Mouse (Mus musculus) heart, adult 2 months (tissue): ENCODE measurements around the gene 4921507P07Rik.

ENCODE experiments used
- CTCF ChIP-seq: fragments of 200-600 bp; IDR thresholded peaks from 2 replicates; pipeline ENCODE4 v1.8.1; 2022; ENCODE audit warnings: antibody characterized with exemption, mild to moderate bottlenecking, moderate library complexity
- POLR2A ChIP-seq: fragments of 200-500 bp; IDR thresholded peaks from 2 replicates; pipeline ENCODE4 v1.6.1; 2011; ENCODE audit warnings: mild to moderate bottlenecking, low read depth, low read length, control low read depth; ENCODE audit not compliant: insufficient read depth

GRCm38 (mm10) chr6:50644701-50645100, 48.3 kb upstream of the 4921507P07Rik start:
- TF ChIP-seq POLR2A, result no peak
- TF ChIP-seq CTCF, result no peak
